Mouse (Mus musculus) layer of hippocampus, adult 18-20 months (tissue): ENCODE results near the gene Fam189a1. TPM values are rescaled to one million over a fixed set of nuclear protein-coding genes. Genes with fewer than 3 reads are reported as not detected.

ENCODE experiments used
- DNase-seq, 2 experiments: peaks; one replicate each; pipeline ENCODE4 v3.0.0; 2022; ENCODE audit warnings: low spot score in 2 of 2
- total RNA-seq, 2 experiments: library from RNA; stranded (reverse); gene quantifications; 2 replicates each; pipeline ENCODE4 v1.2.3; 2021

Gene Fam189a1
- total RNA-seq, 2 experiments from 2014 or later = 65.0 to 72.8 TPM

DNA sequence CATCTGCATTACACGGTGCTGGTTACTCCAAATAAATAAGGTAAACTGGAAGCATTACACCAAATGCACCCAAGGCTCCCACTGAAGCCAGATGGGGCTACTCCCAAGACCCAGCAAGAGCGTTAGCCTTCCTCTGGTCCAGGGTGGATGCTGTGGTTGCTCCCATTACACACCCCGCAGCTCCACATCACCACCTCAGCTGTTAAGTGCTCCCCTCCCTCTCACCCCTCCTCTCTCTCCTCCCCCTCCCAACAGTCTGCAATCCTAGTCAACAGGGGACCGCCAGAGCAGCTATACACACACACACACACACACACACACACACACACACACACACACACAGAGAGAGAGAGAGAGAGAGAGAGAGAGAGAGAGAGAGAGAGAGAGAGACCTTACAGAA is 109.7 kb downstream of the Fam189a1 start:
- DNase-seq = no peak

- DNase-seq = no peak
Measured at GRCm38 (mm10) chr7:65044280-65044679, 112.1 kb downstream of the Fam189a1 start.

GRCm38 (mm10) chr7:65041106-65041505 is 115.3 kb downstream of the Fam189a1 start:
- DNase-seq = no peak

GRCm38 (mm10) chr7:65031741-65032140 is 124.6 kb downstream of the Fam189a1 start:
- no peak for DNase-seq

DNA sequence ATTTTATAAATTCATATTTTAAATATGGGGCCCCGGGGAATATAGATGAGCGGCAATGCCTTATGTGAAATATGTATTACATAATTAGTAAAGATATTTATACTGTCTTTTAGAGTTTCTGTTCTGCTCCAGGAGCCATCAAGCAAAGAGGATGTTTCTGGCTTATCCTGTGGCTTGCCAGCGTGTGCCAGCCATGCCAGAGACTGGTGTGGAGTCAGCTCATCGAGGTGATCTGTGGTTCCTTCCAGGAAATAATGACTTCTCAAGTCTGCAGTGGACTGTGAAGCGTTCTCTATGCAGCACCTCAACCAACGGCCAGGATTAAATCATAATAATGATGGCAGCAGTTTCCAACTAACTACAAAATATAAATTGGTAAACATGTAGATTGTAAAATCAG is 125.2 kb downstream of the Fam189a1 start:
- no peak for DNase-seq

- no peak for DNase-seq
Measured at GRCm38 (mm10) chr7:65029985-65030384, 126.4 kb downstream of the Fam189a1 start.

- DNase-seq = no peak
Measured at GRCm38 (mm10) chr7:65021298-65021697, 135.1 kb downstream of the Fam189a1 start.

DNA sequence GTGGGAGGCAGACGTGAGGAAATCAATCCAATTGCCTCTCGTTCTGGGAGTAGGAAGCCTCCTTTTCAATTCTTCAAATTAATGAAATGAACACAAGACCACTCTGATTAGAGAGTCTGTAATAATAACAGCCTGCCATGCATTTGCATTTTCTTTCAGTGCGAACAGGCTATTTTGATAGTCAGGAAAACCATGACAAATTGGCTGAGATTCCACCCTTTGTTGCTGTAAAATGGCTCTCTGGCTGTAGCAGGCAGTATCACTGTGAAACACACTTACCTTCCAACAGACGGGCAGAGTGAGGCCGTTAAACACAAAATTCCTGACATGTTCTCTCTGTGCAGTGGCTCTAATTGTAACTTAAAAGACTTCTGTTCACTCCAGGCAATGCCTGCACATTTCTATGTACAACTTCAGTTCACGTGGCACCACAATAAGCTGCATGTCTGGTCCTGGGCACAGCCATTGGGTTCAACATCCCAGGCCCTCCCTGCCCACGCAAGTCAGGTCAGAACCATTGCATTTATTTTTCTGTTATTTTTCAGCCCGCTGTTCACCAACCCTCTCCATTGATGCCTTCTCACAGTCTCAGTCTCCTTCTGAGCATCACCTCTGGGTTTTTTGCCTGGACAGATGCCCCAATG is 138.2 kb downstream of the Fam189a1 start:
- peak; percentile 11 to 44 for DNase-seq

GRCm38 (mm10) chr7:65017348-65017747 is 139.0 kb downstream of the Fam189a1 start:
- no peak for DNase-seq

DNA sequence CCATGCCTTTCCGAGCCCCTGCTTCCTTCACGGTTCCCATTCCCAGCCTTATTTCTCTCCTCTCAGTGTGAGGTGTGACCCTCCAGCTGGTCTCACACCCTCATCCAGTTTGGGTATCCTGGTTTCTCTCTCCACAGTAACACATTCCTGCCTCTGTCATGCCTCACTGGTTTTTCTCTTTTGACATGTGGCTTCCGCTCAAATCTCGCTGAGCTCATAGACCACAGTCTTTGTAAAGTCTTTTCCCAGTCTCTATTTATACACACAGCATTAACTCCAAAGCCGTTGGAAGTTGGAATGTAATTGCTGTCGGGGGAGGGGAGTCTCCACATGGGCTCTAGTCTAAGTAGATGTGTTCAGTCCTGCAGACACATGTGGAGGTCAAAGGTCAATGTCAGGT is 145.2 kb downstream of the Fam189a1 start:
- DNase-seq = no peak

- DNase-seq = no peak
Measured at GRCm38 (mm10) chr7:65010275-65010674, 146.1 kb downstream of the Fam189a1 start.

GRCm38 (mm10) chr7:65005731-65006130 is 150.6 kb downstream of the Fam189a1 start:
- DNase-seq = no peak

- DNase-seq = no peak
Measured at GRCm38 (mm10) chr7:64999718-65000214, 156.6 kb downstream of the Fam189a1 start.

- no peak for DNase-seq
Measured at GRCm38 (mm10) chr7:64997743-64998142, 158.6 kb downstream of the Fam189a1 start.

GRCm38 (mm10) chr7:64995946-64996444 is 160.4 kb downstream of the Fam189a1 start:
- no peak for DNase-seq

GRCm38 (mm10) chr7:64989406-64989805 is 167.0 kb downstream of the Fam189a1 start:
- no peak for DNase-seq

DNA sequence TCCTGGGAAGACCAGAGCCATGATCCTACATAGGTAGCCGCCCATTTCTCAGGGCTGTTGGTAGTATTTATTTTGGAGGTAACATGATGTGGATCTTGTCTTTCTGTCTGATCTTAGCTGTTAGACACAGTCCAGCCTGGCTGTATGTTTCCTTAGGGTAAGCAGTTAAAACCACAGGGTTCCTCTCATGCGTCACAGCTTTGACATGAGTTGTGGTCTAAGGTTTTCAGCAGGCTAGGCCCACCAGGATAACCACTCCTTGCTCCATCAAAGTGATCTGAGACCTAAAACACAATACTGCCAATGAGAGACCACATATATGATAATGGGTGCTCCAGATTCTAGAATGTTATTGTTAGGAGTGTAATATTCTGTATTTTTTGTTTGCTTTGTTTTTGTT is 168.4 kb downstream of the Fam189a1 start:
- no peak for DNase-seq

DNA sequence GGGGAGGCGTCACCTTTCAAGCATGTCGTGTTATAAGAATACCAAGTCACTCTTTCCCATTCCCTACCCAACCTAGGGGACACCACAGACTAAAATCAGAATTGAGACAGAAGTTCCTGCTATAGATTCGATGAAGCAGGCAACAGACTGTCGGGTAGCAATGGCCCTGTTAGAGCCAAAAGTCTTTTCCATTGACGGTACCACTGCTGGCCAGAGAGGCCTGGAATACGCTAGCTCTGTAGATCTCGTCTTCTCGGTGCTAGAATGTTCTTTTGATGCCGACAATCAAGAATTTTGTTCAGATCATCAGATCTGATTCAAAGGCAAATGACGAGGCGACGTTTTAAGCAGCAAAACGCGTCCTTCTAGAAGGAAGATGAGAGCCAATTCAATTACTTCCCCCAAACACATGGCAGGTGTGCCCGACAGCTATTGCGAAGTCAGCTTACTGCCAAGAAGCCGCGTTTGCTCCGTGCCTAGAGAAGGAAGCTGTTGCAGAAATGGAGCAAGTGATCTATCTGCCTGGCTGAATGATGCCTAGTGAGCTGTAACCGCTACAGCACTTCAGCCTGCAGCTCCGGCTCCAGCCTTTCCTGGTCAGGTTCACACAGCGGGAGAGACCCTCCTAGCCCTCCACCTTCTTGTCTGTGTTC is 171.8 kb downstream of the Fam189a1 start:
- DNase-seq = peak; percentile 52 to 65

DNA sequence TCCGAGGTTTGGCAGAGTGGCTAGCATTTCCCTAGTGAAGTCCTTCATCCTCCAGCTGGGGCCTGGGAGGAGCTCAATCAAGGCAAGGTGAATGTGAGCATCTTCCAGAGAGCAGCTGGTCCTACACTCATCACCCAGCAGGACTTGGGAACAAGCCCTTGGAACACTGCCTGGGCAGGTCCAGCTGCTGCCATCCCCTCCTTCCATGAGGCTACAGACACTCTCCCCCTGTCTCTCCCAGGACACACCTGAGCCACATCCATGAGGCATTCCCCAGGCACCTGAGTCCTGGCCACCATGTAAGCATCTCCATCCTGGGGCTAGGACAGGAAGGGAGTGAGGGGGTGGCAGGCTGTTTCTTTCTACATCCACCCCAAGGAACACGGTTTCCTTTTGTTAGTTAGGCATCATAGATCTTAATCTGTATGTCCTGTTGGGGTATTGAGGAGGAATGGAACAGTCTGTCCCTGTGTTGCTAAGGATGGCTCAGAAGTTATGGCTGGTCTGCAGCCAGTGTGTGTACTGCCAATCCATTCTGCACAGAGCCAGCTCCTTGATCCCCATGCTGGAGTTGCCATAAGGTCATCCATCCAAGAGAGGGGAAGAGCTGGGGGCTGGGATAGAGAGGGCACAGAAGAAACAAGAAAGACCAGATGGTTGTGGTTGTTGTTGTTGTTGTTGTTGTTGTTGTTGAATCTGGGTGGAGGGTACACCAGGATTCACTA is 174.7 kb downstream of the Fam189a1 start:
- DNase-seq = no peak

GRCm38 (mm10) chr7:64973590-64974262 is 182.6 kb downstream of the Fam189a1 start:
- DNase-seq = no peak

GRCm38 (mm10) chr7:64962128-64962527 is 194.2 kb downstream of the Fam189a1 start:
- no peak for DNase-seq
